Mouse (Mus musculus) MN1 (cell line): ENCODE data around the gene Gm17304.

Source experiments
- DNase-seq: peaks from one replicate; pipeline ENCODE4 v3.0.0-alpha.2; 2016; ENCODE audit warnings: low spot score

Gm17304 gene

DNA sequence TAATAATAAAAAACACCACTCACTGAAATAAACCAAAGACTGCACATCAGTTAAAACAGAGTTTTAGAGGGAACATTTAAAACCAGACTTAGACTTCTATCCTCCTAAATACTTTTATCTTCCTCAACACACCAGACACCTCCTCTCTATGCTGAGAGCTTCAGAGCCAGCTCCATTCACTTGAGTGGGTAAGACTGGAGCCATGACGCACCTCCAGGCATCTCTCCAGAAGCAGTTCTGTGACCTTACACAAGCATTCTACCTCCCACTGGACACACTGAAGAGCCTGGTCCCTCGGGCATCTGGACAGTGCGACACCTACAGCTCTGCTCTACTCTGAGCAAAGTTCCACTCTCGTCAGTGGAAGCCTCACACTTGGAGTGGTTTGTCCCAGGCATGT is 14.4 kb downstream of the Gm17304 start:
- DNase-seq = no peak

DNA sequence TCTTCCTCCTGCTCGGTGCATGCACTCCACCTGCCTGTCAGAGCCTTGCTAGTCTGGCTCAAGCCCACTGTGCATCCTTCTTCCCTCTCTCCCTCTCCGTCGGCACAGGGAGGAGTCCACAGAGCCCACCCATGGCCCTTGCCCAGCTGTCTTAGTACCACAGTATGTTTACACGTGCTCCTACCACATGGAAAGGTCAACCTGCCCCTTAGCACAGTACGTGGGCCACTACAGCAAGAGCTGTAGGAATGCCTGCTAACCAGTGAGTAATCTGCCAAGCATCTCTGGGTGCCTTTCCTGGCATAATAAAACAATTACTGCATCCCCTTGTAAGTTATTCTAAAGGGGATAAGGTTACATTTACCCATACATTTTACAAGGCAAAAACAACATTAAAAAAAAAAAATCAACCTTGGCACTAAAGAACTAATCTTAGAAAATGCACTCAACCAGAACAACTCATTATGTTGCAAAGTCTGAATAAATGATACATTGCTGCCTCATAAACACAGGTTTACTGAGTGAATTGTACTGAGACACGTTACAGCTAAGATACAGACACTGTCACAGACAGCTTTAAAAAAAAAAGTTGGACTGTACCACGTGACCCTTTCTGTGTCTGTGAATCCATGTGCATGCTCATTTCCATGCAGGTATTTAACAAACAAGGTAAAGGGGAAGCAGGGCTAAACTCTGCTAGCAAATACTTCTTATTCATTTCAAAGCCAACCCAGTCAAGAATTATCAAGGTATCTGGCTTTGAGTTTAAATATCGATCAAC is 19.7 kb downstream of the Gm17304 start:
- no peak for DNase-seq

DNA sequence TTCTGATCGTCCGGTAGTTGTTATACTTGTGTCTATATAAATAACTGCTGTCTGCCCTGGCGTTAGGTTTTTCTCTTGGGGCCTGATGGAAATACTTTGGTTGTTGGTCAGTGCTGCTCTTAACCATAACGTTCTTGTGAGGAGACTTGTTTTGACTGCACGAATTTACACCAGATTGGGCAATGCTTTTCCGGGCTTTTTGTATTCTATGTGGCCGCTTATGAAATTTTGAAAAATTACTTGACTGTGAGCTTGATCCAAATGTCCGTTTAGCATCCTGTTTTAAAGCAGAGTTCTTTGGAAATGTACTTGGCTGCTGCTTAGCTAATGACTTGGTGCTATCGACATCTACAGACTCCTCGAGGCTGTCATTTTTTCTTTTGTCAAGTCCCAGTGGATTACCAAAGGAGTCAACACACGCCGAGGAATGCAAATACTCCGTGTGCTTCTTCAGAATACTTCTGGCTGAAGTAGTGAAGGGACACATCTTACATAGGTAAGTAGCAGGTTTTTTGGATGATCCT is 27.6 kb downstream of the Gm17304 start:
- DNase-seq = no peak

DNA sequence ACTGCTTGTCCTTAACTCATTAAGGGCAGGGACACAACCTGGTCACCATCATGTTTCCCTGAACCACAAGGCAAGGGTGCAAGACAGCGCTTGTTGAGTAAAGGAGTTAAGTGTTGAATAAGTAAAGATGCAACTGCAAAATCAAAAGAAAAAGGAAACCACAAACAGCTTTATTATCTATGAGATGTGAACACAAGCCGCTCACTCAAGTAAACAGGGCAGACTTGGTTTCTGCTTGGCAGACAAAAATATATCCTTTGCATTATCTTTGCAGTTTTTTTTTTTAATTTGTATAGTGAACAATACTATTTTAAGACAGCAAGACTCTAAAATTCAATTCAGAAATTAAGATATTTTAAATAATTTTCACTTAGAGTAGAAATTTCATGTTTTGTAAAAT is 30.7 kb downstream of the Gm17304 start:
- DNase-seq = no peak

DNA sequence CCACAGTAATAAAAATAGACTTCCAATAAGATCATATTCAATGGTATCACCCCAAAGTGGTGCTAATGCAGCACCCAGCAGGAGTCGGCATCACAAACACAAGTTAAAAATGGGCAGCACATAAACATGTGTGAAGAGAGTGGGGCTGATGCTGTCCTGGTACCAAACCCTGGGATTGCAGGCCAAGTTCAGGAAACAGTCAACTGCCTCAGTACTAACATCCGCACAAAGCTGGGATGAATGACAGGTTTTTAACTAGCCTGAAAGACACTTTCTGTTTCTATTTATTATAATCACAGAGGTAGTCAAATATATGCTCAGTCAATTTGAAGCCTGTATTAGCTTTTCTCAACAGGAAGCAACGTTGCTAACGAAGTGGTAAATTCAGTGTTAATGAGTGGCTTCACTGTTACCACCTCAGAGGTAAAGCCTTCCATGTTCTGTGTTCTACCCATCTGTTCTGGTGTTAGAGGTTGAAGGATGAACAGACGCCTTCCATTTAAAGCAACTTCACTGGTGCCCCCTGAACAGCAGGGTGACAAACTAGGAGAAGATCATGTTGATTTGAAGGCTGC is 31.4 kb downstream of the Gm17304 start:
- no peak for DNase-seq

DNA sequence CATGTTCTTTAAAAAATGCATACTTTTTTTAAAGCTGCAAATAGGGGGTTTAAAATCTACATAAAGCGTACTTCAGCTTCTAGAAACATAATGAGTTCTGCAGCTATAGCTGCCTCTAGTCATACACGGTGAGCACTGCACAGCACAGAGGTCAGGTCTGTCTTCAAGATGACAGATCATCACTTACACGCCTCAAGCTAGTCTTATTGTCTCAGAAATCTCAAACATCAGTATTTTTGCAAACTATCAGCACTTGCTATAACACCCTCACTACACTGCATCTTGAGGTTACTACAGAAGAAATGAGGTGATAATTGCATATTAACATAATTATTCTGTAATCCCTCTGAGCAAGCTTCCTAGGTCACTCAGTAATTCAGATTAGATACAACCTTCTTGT is 33.0 kb downstream of the Gm17304 start:
- no peak for DNase-seq

DNA sequence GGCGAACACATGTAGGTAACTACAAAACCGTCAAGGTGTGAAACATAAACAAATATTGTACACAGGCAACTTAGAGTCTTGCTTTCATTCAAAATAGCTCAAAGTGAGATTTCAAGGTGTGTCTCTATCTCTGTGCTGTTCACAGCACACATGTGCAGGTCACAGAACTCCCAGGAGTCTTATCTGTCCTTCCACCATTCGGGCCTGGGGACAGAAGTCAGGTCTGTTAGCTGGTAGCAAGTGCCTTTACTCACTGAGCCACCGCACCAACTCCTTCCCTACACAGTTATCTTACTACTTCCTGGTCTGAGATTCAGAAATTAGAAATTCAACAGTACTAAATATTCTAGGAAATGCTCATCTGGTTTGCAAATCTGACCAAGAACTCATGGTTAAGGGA is 34.5 kb downstream of the Gm17304 start:
- no peak for DNase-seq

DNA sequence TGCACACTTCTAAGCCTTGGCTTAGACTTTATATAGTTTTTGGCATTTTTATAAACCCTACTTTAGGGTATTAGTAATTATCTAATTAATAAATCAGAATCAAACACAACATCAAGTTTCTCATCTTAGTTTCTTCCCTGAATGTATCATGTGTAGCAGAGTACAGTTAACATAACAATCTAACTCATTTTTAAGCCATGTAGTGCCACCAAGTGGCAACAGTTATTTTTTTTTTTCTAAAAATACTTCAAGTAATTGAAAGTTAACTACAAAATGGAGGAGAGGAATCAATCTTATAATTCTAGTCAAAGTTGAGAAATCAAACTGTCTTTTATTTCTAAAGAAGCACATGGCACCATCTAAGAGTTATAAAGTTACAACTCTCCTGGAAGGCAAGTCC is 40.5 kb downstream of the Gm17304 start:
- DNase-seq = peak; percentile 9

DNA sequence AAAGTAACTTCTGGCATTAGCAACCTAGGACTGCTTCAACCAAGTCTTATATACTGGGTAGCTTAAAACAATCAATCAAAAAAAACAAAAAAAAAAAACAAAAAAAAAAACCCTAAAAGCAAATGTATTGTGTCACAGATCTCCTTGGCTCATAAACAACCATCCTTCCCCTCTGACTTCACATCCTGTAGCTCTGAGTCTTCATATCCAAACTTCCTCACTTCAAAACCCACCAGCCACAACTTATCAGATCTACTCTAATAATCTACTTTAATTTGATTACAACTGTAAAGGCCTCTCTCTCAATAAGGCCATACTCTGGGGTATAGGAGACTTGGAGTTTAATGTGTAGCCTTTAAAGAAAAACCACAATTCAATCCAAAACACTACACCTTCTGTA is 41.1 kb downstream of the Gm17304 start:
- no peak for DNase-seq

DNA sequence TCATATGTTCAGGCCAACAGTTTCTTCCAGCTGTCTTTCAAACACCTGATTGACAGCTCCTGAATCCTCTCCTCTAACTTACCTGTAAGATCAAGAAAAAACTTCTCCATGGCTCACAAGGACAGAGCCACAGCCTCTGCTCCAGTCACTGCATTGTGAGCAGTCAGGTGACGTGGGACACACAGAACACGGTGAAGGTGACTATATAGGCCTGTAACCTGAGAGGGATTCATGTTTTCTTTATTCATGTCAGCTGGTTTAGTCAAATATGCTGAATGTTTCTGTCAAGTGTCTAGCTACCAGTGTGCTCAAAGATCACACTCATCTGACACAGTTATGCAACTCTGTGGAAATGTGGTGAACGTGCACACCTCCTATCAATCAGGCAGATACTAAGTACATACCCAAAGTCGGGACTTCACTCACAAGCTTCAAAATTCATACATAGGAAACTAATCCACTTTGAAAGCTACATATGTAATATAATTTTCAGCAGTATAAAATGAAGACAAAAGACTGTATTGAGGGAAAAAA is 43.4 kb downstream of the Gm17304 start:
- DNase-seq = no peak

DNA sequence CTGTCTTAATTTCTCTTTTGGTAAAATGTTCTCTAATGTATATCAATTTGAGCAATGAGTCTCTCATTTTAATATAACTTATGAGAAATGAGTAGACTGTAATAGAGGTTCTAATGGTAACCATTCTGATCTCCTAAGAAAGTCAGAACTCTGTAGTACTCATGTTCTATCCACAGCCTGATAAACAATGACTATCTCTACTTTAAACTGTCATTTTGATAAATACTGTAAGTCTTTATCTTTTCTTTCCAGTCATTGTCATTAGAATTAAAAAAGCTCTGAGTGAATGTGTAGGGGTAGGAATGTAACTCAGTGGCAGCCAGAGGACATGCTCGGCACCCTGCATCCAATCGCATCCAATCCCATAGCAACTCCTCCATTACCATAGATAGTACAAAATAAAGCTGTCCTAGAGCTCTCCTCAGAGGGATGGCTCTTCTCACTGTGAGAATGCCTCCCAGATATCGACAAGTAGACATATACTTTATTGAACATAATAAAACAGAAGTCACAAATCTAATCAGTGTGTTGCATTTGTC is 44.0 kb downstream of the Gm17304 start:
- no peak for DNase-seq
